Mouse (Mus musculus) lung, postnatal 0 days (tissue): ENCODE data around the gene Scai.

Experiments used
- CTCF ChIP-seq: IDR thresholded peaks from 2 replicates; pipeline ENCODE4 v1.5.1; 2016; ENCODE audit warnings: antibody characterized with exemption, mild to moderate bottlenecking
- EP300 ChIP-seq: IDR thresholded peaks from 2 replicates; pipeline ENCODE4 v1.6.1; 2016; ENCODE audit warnings: antibody characterized with exemption, mild to moderate bottlenecking, control low read depth

DNA sequence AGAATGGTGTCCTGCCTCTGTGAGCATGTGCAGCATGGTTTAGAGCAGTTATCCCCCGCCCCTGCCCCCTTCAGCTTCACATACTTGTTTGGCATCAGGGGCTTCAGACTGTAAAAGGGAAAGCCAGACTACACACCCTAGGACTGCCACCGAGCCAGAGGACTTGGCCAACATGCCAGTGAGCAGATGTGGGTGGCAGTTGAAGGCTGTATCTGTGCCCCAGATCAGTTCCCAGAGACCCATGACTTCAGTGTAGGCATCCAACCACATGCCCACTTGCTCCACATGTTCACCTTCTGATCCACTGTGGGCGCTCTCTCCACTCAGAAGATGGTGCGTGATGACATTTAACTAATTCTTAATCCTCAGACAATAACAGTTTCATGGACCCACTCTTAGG lies 26.6 kb upstream of the Scai start:
- TF ChIP-seq CTCF (no peak), EP300 (no peak)
